Comparison of ENCODE assay signal across 1 mouse cellular context in genomic region chr4:88642526-88642925, GRCm38 (mm10).
TF ChIP-seq lines count a peak whose summit lies in the region.

No protein-coding gene starts in this region.

TF ChIP-seq in MEL, 35 proteins besides CTCF, POLR2A, EP300 and RAD21:
- TF ChIP-seq RCOR1 (IDR thresholded peaks at IDR 0.05; ENCODE audit: low read depth, low read length) (peak; percentile 55; the same call in 1 of the 2 replicates), ZC3H11A (IDR thresholded peaks at IDR 0.05; ENCODE audit: low read depth, low read length) (no peak)
